Mouse (Mus musculus) liver, embryonic 13.5 days (tissue): ENCODE results near the gene Cdc25a. TPM values are rescaled to one million over a fixed set of nuclear protein-coding genes. Genes with fewer than 3 reads are reported as not detected.

Source experiments
- ATAC-seq: fragments of 200-750 bp; cut with Nextera tagmentation; 2 replicates; pipeline ENCODE4 v1.8.0; 2017; ENCODE audit warnings: low read depth, mild to moderate bottlenecking, moderate number of reproducible peaks, moderate library complexity
- DNase-seq: peaks from one replicate; pipeline ENCODE4 v3.0.0; 2022
- H3K27ac ChIP-seq: fragments of 300-500 bp; sonication (generic); 2 replicates; pipeline ENCODE4 v1.5.1; 2015; ENCODE audit warnings: moderate library complexity, mild to moderate bottlenecking, inconsistent platforms
- H3K27me3 ChIP-seq: fragments of 300-500 bp; sonication (generic); 2 replicates; pipeline ENCODE4 v1.6.1; 2015; ENCODE audit warnings: mild to moderate bottlenecking, inconsistent platforms
- H3K36me3 ChIP-seq: fragments of 300-500 bp; sonication (generic); 2 replicates; pipeline ENCODE4 v1.6.1; 2015; ENCODE audit warnings: mild to moderate bottlenecking, inconsistent platforms
- H3K4me1 ChIP-seq: fragments of 300-500 bp; sonication (generic); replicated peaks from 2 replicates; pipeline ENCODE4 v1.6.1; 2015; ENCODE audit warnings: inconsistent platforms
- H3K4me2 ChIP-seq: fragments of 300-500 bp; sonication (generic); 2 replicates; pipeline ENCODE4 v1.6.1; 2015; ENCODE audit warnings: inconsistent platforms, mild to moderate bottlenecking, moderate library complexity
- H3K4me3 ChIP-seq: fragments of 300-500 bp; sonication (generic); replicated peaks from 2 replicates; pipeline ENCODE4 v1.5.1; 2015; ENCODE audit warnings: mild to moderate bottlenecking, inconsistent platforms
- H3K9ac ChIP-seq: fragments of 300-500 bp; sonication (generic); 2 replicates; pipeline ENCODE4 v1.6.1; 2015; ENCODE audit warnings: mild to moderate bottlenecking, inconsistent platforms
- H3K9me3 ChIP-seq: fragments of 300-500 bp; sonication (generic); replicated peaks from 2 replicates; pipeline ENCODE4 v1.6.1; 2016; ENCODE audit warnings: inconsistent platforms
- whole genome bisulfite sequencing: fragments of 180-500 bp; shearing (Covaris S2); methylation state at CpG from one replicate; pipeline ENCODE4 v1.1.7; 2015; ENCODE audit not compliant: insufficient replicate concordance; 5-methylcytosine and 5-hydroxymethylcytosine counted together
- polyA plus RNA-seq: library from polyadenylated mRNA; unstranded; fragments of >200 nt; fragmentation: Nextera tagmentation; extraction: Ambion mirVana; gene quantifications from 2 replicates; pipeline ENCODE4 v1.2.1, GENCODE M21; 2015

Gene Cdc25a
- 16.7 and 18.8 TPM in 2 replicates for polyA plus RNA-seq

DNA sequence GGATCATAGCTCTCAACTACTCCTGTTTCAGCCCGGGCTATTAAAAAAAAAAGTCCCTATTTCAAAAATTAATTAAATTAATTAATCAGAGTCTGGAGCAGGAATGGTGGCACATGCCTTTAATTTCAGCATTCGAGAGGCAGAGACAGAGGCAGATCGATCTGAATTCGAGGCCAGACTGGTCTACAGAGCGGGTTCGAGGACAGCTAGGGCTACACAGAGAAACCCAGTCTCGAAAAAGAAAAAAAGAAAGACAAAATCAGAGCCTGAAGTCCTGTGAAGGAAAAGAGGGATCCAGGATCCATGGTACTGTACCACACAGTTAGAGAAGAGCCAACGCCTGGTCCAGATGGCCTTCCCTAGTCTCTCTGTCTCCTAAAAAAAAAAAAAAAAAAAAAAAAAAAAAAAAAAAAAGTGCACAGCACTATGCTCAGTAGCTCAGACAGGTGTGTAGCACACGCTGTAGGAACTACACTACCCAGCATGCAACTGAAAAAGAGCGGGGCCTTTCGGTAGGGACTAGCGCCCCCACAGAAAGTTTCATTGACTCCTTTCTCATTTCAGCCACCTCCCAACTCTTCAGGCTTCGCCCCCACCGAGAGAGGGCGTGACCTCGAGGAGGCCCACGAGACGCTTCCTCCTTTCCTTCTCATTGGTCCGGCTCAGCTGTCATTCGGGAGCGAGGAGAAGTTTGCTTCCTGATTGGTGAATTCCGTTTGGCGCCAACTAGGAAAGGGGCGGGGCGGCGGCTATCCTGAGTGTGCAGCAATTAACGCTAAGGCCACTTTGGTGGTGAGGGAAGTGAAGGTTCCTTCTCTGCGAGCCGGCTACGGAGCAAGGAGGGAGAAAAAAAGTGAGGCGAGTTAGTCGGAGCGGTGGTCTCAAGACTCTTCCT is at the start of gene Cdc25a:
Gene Cdc25a (plus strand): TSS at position 783 of the 895 bp plus-strand sequence.
- peak within 1 kb of the TSS; percentile 91 for H3K4me2 ChIP-seq
- H3K27me3 ChIP-seq = no peaks in the 10 kb centered on the region
- H3K9me3 ChIP-seq = no peaks in the 10 kb centered on the region
- peaks cover 30% of the 10 kb centered on the region for H3K36me3 ChIP-seq
- 4% methylated on average over 33 of the region's 33 CpGs for WGBS
- H3K9ac ChIP-seq = peak within 1 kb of the TSS; percentile 99
- peak; percentile 98 for DNase-seq
- peaks cover 52% of the 10 kb centered on the region for H3K4me1 ChIP-seq
- H3K27ac ChIP-seq = peak within 1 kb of the TSS; percentile 86
- H3K4me3 ChIP-seq = peak within 1 kb of the TSS; percentile 99
- ATAC-seq = peak; percentile 90

DNA sequence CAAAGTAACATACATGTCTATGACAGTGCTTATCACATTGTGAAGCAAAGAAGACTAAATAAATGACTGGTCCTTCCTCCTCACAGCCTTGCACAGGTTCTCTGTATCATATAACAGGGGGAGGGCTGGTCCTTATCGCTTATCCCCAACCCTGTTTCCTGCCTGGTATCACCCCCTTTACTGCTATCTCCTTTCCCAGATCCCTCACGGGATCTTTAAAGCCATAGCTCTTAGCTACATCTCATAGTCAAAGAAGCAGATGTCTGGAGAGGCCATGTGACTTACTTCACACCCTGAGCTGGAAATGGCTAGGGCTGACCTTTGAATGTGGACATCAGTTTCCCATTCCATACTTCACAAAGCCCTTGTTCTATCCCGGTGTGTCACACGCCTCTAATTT is 49.6 kb upstream of the Cdc25a start:
- Histone ChIP-seq H3K4me1 (peaks cover 22% of the 10 kb centered on the region), H3K36me3 (peaks cover 9% of the 10 kb centered on the region; the same call in 1 of the 2 replicates), H3K4me2 (no peak overlapping the region; the same call in 1 of the 2 replicates), H3K9me3 (no peaks in the 10 kb centered on the region), H3K27me3 (no peaks in the 10 kb centered on the region), H3K27ac (no peak overlapping the region), H3K9ac (no peak overlapping the region), H3K4me3 (no peak overlapping the region)
- DNase-seq = peak; percentile 47
- 18% methylated on average over 4 of the region's 4 CpGs for WGBS
- peak; percentile 96 for ATAC-seq

DNA sequence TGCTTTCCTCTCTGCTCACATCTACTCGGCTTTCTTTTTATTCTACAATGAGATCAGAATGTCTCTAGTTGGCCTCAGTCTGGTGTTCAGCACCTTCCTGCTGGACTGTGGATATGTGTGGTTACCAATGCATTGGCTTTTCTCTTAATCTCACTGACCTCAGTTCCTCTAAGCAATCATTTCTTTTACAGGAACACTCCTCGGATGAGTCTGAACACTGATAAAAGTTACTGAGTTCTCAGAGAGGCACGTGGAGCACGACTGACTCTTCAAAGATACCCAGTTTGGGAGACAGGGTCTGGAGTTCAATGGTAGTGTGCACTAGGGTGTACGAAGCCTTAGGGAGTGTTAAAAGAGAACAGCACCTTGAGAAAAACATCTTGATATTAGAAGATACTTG is 49.2 kb upstream of the Cdc25a start:
- no peak overlapping the region for H3K4me3 ChIP-seq
- H3K27ac ChIP-seq = no peak overlapping the region
- ATAC-seq (peak; percentile 67), DNase-seq (no peak)
- no peaks in the 10 kb centered on the region for H3K9me3 ChIP-seq
- no peaks in the 10 kb centered on the region for H3K27me3 ChIP-seq
- no peak overlapping the region for H3K9ac ChIP-seq
- 24% methylated on average over 5 of the region's 5 CpGs for WGBS
- H3K4me2 ChIP-seq = no peak overlapping the region
- peaks cover 14% of the 10 kb centered on the region; the same call in 1 of the 2 replicates for H3K36me3 ChIP-seq
- H3K4me1 ChIP-seq = peaks cover 22% of the 10 kb centered on the region

DNA sequence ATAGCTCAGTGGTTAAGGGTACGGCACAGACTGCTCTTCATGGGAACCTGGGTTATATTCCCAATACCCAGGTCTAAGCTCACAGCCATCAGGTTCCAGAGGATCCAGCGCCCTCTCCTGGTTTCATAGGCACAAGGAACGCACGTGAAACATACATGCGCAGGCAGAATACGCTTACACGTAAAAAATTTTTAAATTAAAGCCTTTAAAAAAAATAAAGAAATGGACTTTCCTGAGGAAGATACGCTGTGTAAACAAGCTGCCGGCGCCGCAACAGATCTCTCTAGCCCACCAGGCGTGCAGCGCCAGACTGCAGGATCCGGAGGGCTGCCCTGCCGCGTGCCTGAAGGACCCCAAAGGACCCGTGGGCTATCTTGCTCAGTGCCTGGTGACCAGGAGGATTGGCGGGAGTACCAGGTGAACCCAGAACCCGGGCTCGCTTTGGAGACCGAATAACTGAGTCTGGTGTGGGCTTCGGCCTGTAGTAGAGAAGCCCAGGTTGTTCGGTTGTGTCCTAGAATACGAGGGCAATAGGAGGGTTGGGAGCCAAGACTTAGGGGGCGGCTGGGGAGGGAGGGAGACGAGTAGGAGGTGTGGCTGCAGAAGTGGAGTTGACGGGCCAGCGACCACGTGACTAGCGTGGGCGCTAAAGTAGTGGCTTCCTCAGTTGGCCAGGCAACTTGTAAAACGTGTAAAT is 42.8 kb upstream of the Cdc25a start, which contains the start of gene Nme6:
Gene Nme6 (plus strand): TSS at position 359 of the 697 bp plus-strand sequence.
- peak; percentile 97 for ATAC-seq
- peaks cover 30% of the 10 kb centered on the region for H3K36me3 ChIP-seq
- H3K27ac ChIP-seq = peak within 1 kb of the TSS; percentile 66
- H3K9ac ChIP-seq = peak within 1 kb of the TSS; percentile 76
- no peaks in the 10 kb centered on the region for H3K27me3 ChIP-seq
- peaks cover 17% of the 10 kb centered on the region for H3K4me1 ChIP-seq
- DNase-seq = peak; percentile 87
- no peaks in the 10 kb centered on the region for H3K9me3 ChIP-seq
- WGBS = under 1% methylated on average over 32 of the region's 32 CpGs
- H3K4me3 ChIP-seq = peak within 1 kb of the TSS; percentile 70
- H3K4me2 ChIP-seq = peak within 1 kb of the TSS; percentile 89

DNA sequence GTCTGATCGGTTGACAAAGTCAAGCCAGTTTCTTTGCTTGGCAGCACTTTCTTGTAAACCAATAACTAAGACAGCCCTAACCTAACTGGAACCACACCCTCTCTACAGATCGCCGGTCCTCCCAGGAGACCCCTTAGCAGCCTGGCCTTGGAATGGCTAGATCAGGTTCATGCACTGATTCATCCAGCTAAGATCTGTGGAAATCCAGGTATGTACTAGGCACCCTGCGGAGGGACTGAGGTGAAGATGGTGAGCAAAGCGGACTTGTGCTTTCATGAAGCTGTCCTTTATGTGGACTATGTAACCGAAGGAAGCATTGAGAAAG is 42.3 kb upstream of the Cdc25a start:
- Histone ChIP-seq H3K27me3 (no peaks in the 10 kb centered on the region), H3K9ac (peak overlapping the region; percentile 76), H3K4me3 (peak overlapping the region; percentile 70), H3K36me3 (peaks cover 30% of the 10 kb centered on the region), H3K4me1 (peaks cover 17% of the 10 kb centered on the region), H3K4me2 (peak overlapping the region; percentile 89), H3K27ac (no peak overlapping the region), H3K9me3 (no peaks in the 10 kb centered on the region)
- DNase-seq (no peak), ATAC-seq (no peak; the same call in 1 of the 2 replicates)
- 6% methylated on average over 6 of the region's 6 CpGs for WGBS

DNA sequence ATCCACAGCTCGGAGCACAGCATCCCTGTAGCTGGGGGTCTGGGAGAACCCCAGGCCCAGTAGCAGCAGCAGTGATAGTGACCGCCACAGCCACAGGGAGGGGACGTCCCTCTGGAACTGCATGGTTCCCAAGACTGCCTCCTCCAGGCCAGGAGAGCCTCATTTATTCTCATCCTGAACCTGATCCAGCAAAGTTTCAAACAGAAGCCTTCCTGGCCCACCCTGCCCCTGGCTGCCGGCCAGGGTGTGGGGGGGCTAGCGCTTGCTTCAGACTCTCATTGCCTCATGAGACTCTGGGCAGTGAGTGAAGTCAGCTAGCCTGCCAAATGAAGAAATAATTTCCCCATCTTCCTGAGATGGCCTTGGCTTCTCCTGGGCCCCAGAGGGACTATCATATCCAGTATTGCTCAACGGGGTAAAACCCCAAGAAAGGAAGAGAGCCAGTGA is 26.0 kb upstream of the Cdc25a start, which contains the start of gene Camp:
Gene Camp (minus strand): TSS at position 306 of the 447 bp plus-strand sequence.
- ATAC-seq (no peak), DNase-seq (no peak)
- 66% methylated on average over 6 of the region's 6 CpGs for WGBS
- H3K4me2 ChIP-seq = no peak within 1 kb of the TSS
- no peak within 1 kb of the TSS for H3K9ac ChIP-seq
- no peaks in the 10 kb centered on the region for H3K9me3 ChIP-seq
- H3K4me3 ChIP-seq = no peak within 1 kb of the TSS
- H3K4me1 ChIP-seq = no peaks in the 10 kb centered on the region
- H3K27ac ChIP-seq = no peak within 1 kb of the TSS
- H3K36me3 ChIP-seq = peaks cover 4% of the 10 kb centered on the region; the same call in 1 of the 2 replicates
- H3K27me3 ChIP-seq = no peaks in the 10 kb centered on the region

DNA sequence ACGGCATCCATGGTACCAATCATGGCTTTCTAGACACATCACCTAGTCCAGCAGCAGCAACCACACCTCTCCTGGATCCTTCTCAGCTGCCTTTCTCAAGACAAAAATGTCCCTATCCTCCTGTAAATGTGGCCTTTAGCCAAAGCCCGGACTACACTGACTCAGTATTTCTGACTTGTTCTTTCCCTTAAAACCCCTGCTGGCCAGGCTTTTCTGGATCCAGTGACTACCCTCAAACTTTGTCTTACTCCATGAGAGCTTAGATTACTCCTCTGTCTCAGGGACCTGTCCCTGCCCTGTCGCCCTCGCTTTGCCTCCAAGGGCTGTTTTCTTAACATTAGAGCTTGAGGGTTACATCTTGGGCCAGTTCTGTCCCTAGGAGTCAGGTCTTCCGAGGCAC is 25.3 kb upstream of the Cdc25a start:
- Histone ChIP-seq H3K4me1 (no peaks in the 10 kb centered on the region), H3K4me2 (no peak overlapping the region), H3K9me3 (no peaks in the 10 kb centered on the region), H3K9ac (no peak overlapping the region), H3K27ac (no peak overlapping the region), H3K36me3 (0 out of 2 replicates have a peak, but pooled peaks cover 3% of the 10 kb centered on the region), H3K27me3 (no peaks in the 10 kb centered on the region), H3K4me3 (no peak overlapping the region)
- 69% methylated on average over 5 of the region's 5 CpGs for WGBS
- ATAC-seq (no peak), DNase-seq (no peak)

DNA sequence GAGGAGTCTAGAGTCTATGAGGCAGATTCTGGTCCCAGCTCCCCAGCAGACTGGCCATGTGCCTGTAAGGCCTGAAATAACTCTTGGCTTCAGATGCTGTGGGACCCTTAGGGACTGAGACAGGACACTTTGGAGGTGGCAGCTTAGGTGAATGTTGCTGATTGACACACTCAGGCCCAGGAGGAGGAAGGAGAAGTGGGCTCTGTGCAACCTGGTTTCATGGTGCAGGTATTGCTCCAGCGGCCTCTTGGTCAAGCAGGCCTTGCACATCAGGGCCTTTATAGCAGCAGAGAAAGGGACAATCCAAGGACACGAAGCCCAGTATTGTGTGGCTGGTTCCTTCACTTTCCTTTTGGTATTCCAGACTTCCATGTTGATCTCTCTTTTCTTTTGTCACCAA is 21.0 kb upstream of the Cdc25a start:
- no peaks in the 10 kb centered on the region for H3K4me1 ChIP-seq
- H3K4me2 ChIP-seq = no peak overlapping the region
- no peaks in the 10 kb centered on the region for H3K9me3 ChIP-seq
- H3K27me3 ChIP-seq = no peaks in the 10 kb centered on the region
- ATAC-seq (no peak), DNase-seq (no peak)
- no peak overlapping the region for H3K9ac ChIP-seq
- 66% methylated on average over 2 of the region's 2 CpGs for WGBS
- no peak overlapping the region for H3K27ac ChIP-seq
- H3K36me3 ChIP-seq = no peaks in the 10 kb centered on the region
- H3K4me3 ChIP-seq = no peak overlapping the region

DNA sequence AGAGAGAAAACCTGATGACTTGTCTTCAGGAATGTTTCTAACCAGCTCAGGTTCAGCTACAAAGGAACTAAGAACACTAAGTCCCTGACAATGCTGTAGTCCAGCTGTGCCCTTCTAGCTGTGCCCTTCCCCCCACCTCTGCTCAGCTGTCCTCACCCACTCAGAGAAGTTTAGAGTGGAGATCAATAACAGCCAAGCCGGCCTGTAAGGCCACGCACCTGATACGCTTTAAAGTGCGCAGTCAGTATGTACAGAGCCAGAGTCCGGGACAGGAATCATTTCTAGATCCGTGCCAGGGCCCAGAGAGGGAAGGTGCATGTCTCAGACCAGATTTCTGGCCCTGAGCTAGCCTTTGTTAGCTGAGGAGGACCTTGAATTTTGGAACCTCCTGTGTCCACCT is 19.4 kb upstream of the Cdc25a start:
- H3K36me3 ChIP-seq = no peaks in the 10 kb centered on the region
- ATAC-seq (peak; percentile 48), DNase-seq (no peak)
- no peaks in the 10 kb centered on the region for H3K9me3 ChIP-seq
- no peak overlapping the region for H3K9ac ChIP-seq
- H3K27ac ChIP-seq = no peak overlapping the region
- H3K4me1 ChIP-seq = no peaks in the 10 kb centered on the region
- WGBS = 77% methylated on average over 6 of the region's 6 CpGs
- H3K4me2 ChIP-seq = no peak overlapping the region
- H3K27me3 ChIP-seq = no peaks in the 10 kb centered on the region
- H3K4me3 ChIP-seq = no peak overlapping the region

DNA sequence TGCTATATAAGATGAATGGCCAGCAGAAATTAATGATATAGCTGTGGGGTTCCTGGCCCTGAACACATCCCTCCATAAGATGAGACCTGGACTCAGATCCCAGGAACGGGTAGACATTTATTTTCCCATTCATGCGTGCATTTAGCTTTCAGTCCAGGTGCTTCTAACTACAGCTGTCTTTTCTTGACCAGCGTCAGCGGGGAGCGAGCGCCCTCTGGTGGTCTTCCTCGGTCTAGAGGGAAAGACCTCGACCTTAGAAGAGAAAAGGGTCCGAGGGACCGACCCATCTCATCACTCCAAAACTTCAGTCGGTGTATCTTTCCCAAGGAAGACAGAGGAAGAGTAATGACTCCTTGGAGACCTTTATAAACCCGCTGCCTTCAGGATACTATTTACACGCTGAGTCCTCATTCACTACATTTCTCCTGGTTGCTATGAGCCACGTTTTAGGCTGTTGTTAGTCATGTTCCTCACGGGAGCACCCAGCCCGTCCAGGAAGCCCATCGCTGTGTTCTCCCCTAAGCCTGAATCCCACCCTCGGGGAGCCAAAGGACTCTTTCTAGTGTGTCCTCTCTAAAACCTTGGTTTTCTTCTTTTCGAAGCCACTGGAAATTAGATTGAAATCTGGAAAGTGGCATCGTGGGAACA is 12.9 kb upstream of the Cdc25a start:
- Histone ChIP-seq H3K4me1 (peaks cover 24% of the 10 kb centered on the region), H3K9ac (peak overlapping the region; percentile 46), H3K27ac (no peak overlapping the region), H3K4me2 (peak overlapping the region; percentile 60), H3K4me3 (peak overlapping the region; percentile 30), H3K36me3 (no peaks in the 10 kb centered on the region), H3K27me3 (no peaks in the 10 kb centered on the region), H3K9me3 (no peaks in the 10 kb centered on the region)
- 4% methylated on average over 20 of the region's 20 CpGs for WGBS
- ATAC-seq = 0 out of 2 replicates have a peak, but pooled peaks have one; percentile 42
- peak; percentile 65 for DNase-seq

DNA sequence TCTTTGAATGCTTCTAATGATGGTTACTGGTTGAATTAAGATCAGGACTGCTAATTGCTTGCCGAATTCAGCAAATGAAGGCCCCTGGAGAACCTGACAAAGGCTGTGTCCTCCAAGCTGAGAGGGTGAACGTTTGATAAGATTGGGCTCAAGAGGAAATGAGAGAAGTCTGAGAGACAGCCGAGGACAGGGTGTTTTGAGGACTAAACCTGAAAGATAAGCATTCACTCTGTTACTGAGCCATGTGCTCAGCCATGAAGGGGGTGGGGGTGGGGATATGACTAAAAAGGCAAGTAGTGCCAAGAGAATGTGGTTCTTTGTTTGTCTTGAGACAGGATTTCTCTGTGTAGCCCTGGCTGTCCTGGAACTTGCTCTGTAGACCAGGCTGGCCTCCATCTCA is 12.3 kb upstream of the Cdc25a start:
- Histone ChIP-seq H3K9me3 (no peaks in the 10 kb centered on the region), H3K27ac (no peak overlapping the region; the same call in 1 of the 2 replicates), H3K4me3 (peak overlapping the region; percentile 30; the same call in 1 of the 2 replicates), H3K9ac (peak overlapping the region; percentile 46), H3K4me1 (peaks cover 24% of the 10 kb centered on the region), H3K36me3 (no peaks in the 10 kb centered on the region), H3K27me3 (no peaks in the 10 kb centered on the region), H3K4me2 (peak overlapping the region; percentile 60)
- peak; percentile 70 for ATAC-seq
- DNase-seq = no peak
- WGBS = 6% methylated on average over 3 of the region's 3 CpGs
